Mouse (Mus musculus): ENCODE measurements at regions not wholly inside any gene's neighbourhood (a gene's known extent, or its start where the extent isn't known, plus 50 kb on each side); places are given as distances from the start of the nearest gene placed in this dataset.

GRCm38 (mm10) chr6:51771001-51771400, 241.3 kb downstream of the Skap2 start:
- Histone ChIP-seq H3K9me3 (replicated peaks; ENCODE audit: insufficient read depth, low read length) (no peaks in the 10 kb centered on the region), H3K4me1 (ENCODE audit: control insufficient read depth in 1 of 2, insufficient read depth in 2 of 2, low read length in 2 of 2) (no peaks in the 10 kb centered on the region), H3K27me3 (ENCODE audit: control insufficient read depth in 1 of 2, insufficient read depth in 2 of 2, low read length in 2 of 2) (no peaks in the 10 kb centered on the region), H3K79me2 (ENCODE audit: control insufficient read depth, insufficient read depth, low read length, poor library complexity) (no peaks in the 10 kb centered on the region), H3K27ac (ENCODE audit: control insufficient read depth, low read depth, low read length) (no peak overlapping the region), H3K9ac (ENCODE audit: control insufficient read depth, low read depth, low read length, poor library complexity, severe bottlenecking) (no peak overlapping the region), H3K36me3 (ENCODE audit: control insufficient read depth in 1 of 2, insufficient read depth in 2 of 2, low read length in 2 of 2) (no peaks in the 10 kb centered on the region), H3K4me3 (ENCODE audit: control insufficient read depth in 1 of 2, insufficient read depth in 1 of 2, low read depth in 2 of 2, low read length in 2 of 2) (no peak overlapping the region)
- DNase-seq (ENCODE audit: low read depth, low spot score): no peak
- TF ChIP-seq ZNF384 (IDR thresholded peaks at IDR 0.05; ENCODE audit: low read depth, low read length) (no peak), ZC3H11A (IDR thresholded peaks at IDR 0.05; ENCODE audit: low read depth, low read length) (no peak), HCFC1 (IDR thresholded peaks at IDR 0.05; ENCODE audit: low read depth, low read length) (no peak), MEF2A (IDR thresholded peaks at IDR 0.05; ENCODE audit: extremely low read depth, insufficient replicate concordance, low read depth, low read length, poor library complexity, severe bottlenecking) (no peak), CHD1 (IDR thresholded peaks at IDR 0.05; ENCODE audit: low read depth, low read length) (no peak)

GRCm38 (mm10) chr6:51771424-51771823, 240.9 kb downstream of the Skap2 start:
- no peak for TF ChIP-seq GABPA (IDR thresholded peaks at IDR 0.05; ENCODE audit: low read depth, low read length)
- no peak for TF ChIP-seq MAZ (IDR thresholded peaks at IDR 0.05; ENCODE audit: low read depth, low read length)
- no peak for TF ChIP-seq USF2 (IDR thresholded peaks at IDR 0.05; ENCODE audit: borderline replicate concordance in 1 of 2, insufficient read depth in 1 of 2, low read depth in 1 of 2, low read length in 2 of 2)
- no peak for TF ChIP-seq TAL1 (IDR thresholded peaks at IDR 0.05; ENCODE audit: low read length)
- no peak for TF ChIP-seq POLR2AphosphoS2 (IDR thresholded peaks at IDR 0.05; ENCODE audit: low read length)
- no peak for TF ChIP-seq UBTF (IDR thresholded peaks at IDR 0.05; ENCODE audit: borderline replicate concordance, insufficient read depth, low read depth, low read length)
- no peak for TF ChIP-seq ETS1 (IDR thresholded peaks at IDR 0.05; ENCODE audit: low read depth, low read length)
- no peak for DNase-seq (ENCODE audit: low read depth, low spot score)
- Histone ChIP-seq H3K79me2 (ENCODE audit: control insufficient read depth, insufficient read depth, low read length, poor library complexity) (no peaks in the 10 kb centered on the region), H3K27ac (ENCODE audit: control insufficient read depth, low read depth, low read length) (no peak overlapping the region), H3K9me3 (replicated peaks; ENCODE audit: insufficient read depth, low read length) (no peaks in the 10 kb centered on the region), H3K4me3 (ENCODE audit: control insufficient read depth in 1 of 2, insufficient read depth in 1 of 2, low read depth in 2 of 2, low read length in 2 of 2) (no peak overlapping the region), H3K27me3 (ENCODE audit: control insufficient read depth in 1 of 2, insufficient read depth in 2 of 2, low read length in 2 of 2) (no peaks in the 10 kb centered on the region), H3K36me3 (ENCODE audit: control insufficient read depth in 1 of 2, insufficient read depth in 2 of 2, low read length in 2 of 2) (no peaks in the 10 kb centered on the region), H3K9ac (ENCODE audit: control insufficient read depth, low read depth, low read length, poor library complexity, severe bottlenecking) (no peak overlapping the region), H3K4me1 (ENCODE audit: control insufficient read depth in 1 of 2, insufficient read depth in 2 of 2, low read length in 2 of 2) (no peaks in the 10 kb centered on the region)

GRCm38 (mm10) chr6:51774771-51775170, 237.6 kb downstream of the Skap2 start:
- H3K79me2 ChIP-seq (ENCODE audit: control insufficient read depth, insufficient read depth, low read length, poor library complexity): no peaks in the 10 kb centered on the region
- peak; percentile 23 for DNase-seq (ENCODE audit: low read depth, low spot score)
- H3K36me3 ChIP-seq (ENCODE audit: control insufficient read depth in 1 of 2, insufficient read depth in 2 of 2, low read length in 2 of 2): no peaks in the 10 kb centered on the region
- TF ChIP-seq UBTF (IDR thresholded peaks at IDR 0.05; ENCODE audit: borderline replicate concordance, insufficient read depth, low read depth, low read length): no peak
- no peak for TF ChIP-seq MYC (IDR thresholded peaks at IDR 0.05; ENCODE audit: low read depth, low read length)
- no peak for TF ChIP-seq MEF2A (IDR thresholded peaks at IDR 0.05; ENCODE audit: extremely low read depth, insufficient replicate concordance, low read depth, low read length, poor library complexity, severe bottlenecking)
- no peak for TF ChIP-seq E2F4 (IDR thresholded peaks at IDR 0.05; ENCODE audit: borderline replicate concordance, low read depth, low read length)
- TF ChIP-seq KAT2A (conservative IDR thresholded peaks at IDR 0.05; ENCODE audit: low read depth, low read length): no peak
- peak; percentile 34 for TF ChIP-seq RAD21 (IDR thresholded peaks at IDR 0.05; ENCODE audit: low read depth, low read length)
- 0 out of 2 replicates have a peak, but pooled peaks have one; percentile 12 for TF ChIP-seq GATA1 (IDR thresholded peaks at IDR 0.05; ENCODE audit: low read depth, low read length)
- TF ChIP-seq MXI1 (IDR thresholded peaks at IDR 0.05; ENCODE audit: low read depth, low read length): no peak
- no peak for TF ChIP-seq SIN3A (IDR thresholded peaks at IDR 0.05; ENCODE audit: low read length)
- TF ChIP-seq TCF12 (IDR thresholded peaks at IDR 0.05; ENCODE audit: low read depth, low read length): no peak
- TF ChIP-seq CHD2 (IDR thresholded peaks at IDR 0.05; ENCODE audit: low read length): no peak
- TF ChIP-seq ZKSCAN1 (IDR thresholded peaks at IDR 0.05; ENCODE audit: low read depth, low read length): no peak
- no peak for TF ChIP-seq MAFK (IDR thresholded peaks at IDR 0.05; ENCODE audit: borderline replicate concordance, low read depth, low read length)
- TF ChIP-seq SMC3 (IDR thresholded peaks at IDR 0.05; ENCODE audit: low read depth, low read length): peak; percentile 60
- TF ChIP-seq POLR2AphosphoS5 (IDR thresholded peaks at IDR 0.05; ENCODE audit: borderline replicate concordance, low read depth, low read length): no peak
- TF ChIP-seq CTCF (IDR thresholded peaks at IDR 0.05 in 2 of 3, conservative IDR thresholded peaks at IDR 0.05 in 1 of 3; ENCODE audit: control insufficient read depth in 1 of 3, insufficient read depth in 1 of 3, low read depth in 2 of 3, low read length in 3 of 3, poor library complexity in 1 of 3, severe bottlenecking in 1 of 3): peak; percentile 47 to 62 (median 55)
- H3K4me1 ChIP-seq (ENCODE audit: control insufficient read depth in 1 of 2, insufficient read depth in 2 of 2, low read length in 2 of 2): no peaks in the 10 kb centered on the region
- no peak overlapping the region for H3K9ac ChIP-seq (ENCODE audit: control insufficient read depth, low read depth, low read length, poor library complexity, severe bottlenecking)
- no peak overlapping the region for H3K27ac ChIP-seq (ENCODE audit: control insufficient read depth, low read depth, low read length)
- no peak overlapping the region for H3K4me3 ChIP-seq (ENCODE audit: control insufficient read depth in 1 of 2, insufficient read depth in 1 of 2, low read depth in 2 of 2, low read length in 2 of 2)
- no peaks in the 10 kb centered on the region for H3K9me3 ChIP-seq (replicated peaks; ENCODE audit: insufficient read depth, low read length)
- H3K27me3 ChIP-seq (ENCODE audit: control insufficient read depth in 1 of 2, insufficient read depth in 2 of 2, low read length in 2 of 2): no peaks in the 10 kb centered on the region
